ENCODE assay signal across 10 mouse cellular contexts in the genomic region with DNA sequence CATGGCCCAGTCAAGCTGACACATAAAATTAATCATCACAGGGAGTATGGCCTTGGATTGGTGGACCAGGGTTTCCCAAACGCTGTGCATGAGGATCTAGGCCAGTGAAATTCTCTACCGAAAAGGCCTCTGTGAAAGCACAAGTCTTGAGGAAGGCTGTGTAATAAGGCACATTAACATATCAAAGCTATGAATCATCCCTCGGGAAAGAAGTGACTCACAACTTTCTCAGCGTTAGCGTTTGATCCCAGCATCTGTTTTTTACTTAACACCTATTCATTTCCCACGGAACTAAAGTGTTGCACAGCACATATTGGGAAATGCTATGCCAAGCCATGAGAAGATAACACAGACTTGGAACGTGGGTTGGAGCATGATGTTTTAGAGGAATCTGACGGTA. TPM values are rescaled to one million over a fixed set of nuclear protein-coding genes. Genes with fewer than 3 reads are reported as not detected.
DNase-seq lines count a peak whose midpoint lies in the region; ATAC-seq and TF ChIP-seq lines count a peak whose summit lies in the region.
"Had no signal": no experiment of that assay in that cellular context is flagged by ENCODE, and none has a peak within 500 bp of the region (broad histone marks: within the 10 kb centered on the region; RNA-seq: fewer than 3 reads in every experiment).

No protein-coding gene starts in this region.

- H3K27ac ChIP-seq in hindbrain, embryonic 10.5 days, result peak overlapping the region; percentile 78
- no peak overlapping the region for H3K27ac ChIP-seq in hindbrain, embryonic 14.5 days
- H3K27ac ChIP-seq in kidney, adult 2 months (ENCODE audit: insufficient read depth, low read depth, low read length), result no peak overlapping the region
- H3K27ac ChIP-seq: lung, embryonic 15.5 days; neural tube, embryonic 13.5 days had no signal

- intact Hi-C loops in left cerebral cortex, postnatal 25 days (cut with DNase I), result loop anchor here (2.0 kb wide), 1 partner anchor 202 kb away; no protein-coding TSS in a partner anchor

- no peak overlapping the region for H3K9ac ChIP-seq in hindbrain, embryonic 14.5 days
- H3K9ac ChIP-seq: lung, embryonic 15.5 days; neural tube, embryonic 13.5 days had no signal

- H3K4me1 ChIP-seq in hindbrain, embryonic 10.5 days (replicated peaks), result peaks cover 44% of the 10 kb centered on the region
- H3K4me1 ChIP-seq in hindbrain, embryonic 14.5 days (replicated peaks; ENCODE audit: control insufficient read depth, insufficient read depth, low read length), result no peaks in the 10 kb centered on the region
- H3K4me1 ChIP-seq in kidney, adult 2 months (ENCODE audit: control insufficient read depth, insufficient read depth, low read length), result no peaks in the 10 kb centered on the region
- H3K4me1 ChIP-seq: lung, embryonic 15.5 days had no signal

- ATAC-seq in hindbrain, embryonic 14.5 days (ENCODE audit: low FRiP score), result no peak
- ATAC-seq in inflammation-experienced regulatory T-cells, adult 6 months, result no peak

- DNase-seq in hindbrain, embryonic 10.5 days (ENCODE audit: low spot score), result no peak
- no peak for DNase-seq in hindbrain, embryonic 14.5 days (ENCODE audit: low spot score)
- DNase-seq in 416B (ENCODE audit: low read depth), result peak; percentile 63
- DNase-seq in adrenal gland, postnatal 36 days, result peak; percentile 39 to 49
- DNase-seq in left cerebral cortex, postnatal 25 days (ENCODE audit: low spot score in 2 of 2), result peak; percentile 59 to 94
- DNase-seq in kidney, adult 2 months, result no peak
- no peak for DNase-seq in kidney, postnatal 4 days

- H3K4me3 ChIP-seq in hindbrain, embryonic 10.5 days, result no peak overlapping the region
- no peak overlapping the region for H3K4me3 ChIP-seq in hindbrain, embryonic 14.5 days (replicated peaks; ENCODE audit: low read length)
- H3K4me3 ChIP-seq in kidney, adult 2 months (ENCODE audit: insufficient read depth, low read depth, low read length), result no peak overlapping the region
- H3K4me3 ChIP-seq: lung, embryonic 15.5 days; neural tube, embryonic 13.5 days had no signal

- WGBS in hindbrain, embryonic 10.5 days, result 48% methylated on average over 8 of the region's 8 CpGs
- 24% methylated on average over 8 of the region's 8 CpGs for WGBS in hindbrain, embryonic 14.5 days
- WGBS in kidney, adult 2 months, result 55% methylated on average over 8 of the region's 8 CpGs

- H3K36me3 ChIP-seq in hindbrain, embryonic 10.5 days, result no peaks in the 10 kb centered on the region
- H3K36me3 ChIP-seq in hindbrain, embryonic 14.5 days (replicated peaks; ENCODE audit: control insufficient read depth, insufficient read depth), result no peaks in the 10 kb centered on the region
- no peaks in the 10 kb centered on the region for H3K36me3 ChIP-seq in kidney, adult 2 months (ENCODE audit: control insufficient read depth, insufficient read depth, low read length)
- H3K36me3 ChIP-seq: lung, embryonic 15.5 days; neural tube, embryonic 13.5 days had no signal

- TF ChIP-seq CTCF in kidney, adult 2 months (conservative IDR thresholded peaks at IDR 0.05; ENCODE audit: insufficient read depth, insufficient read length, low read depth, low read length), result no peak

- no peak overlapping the region for H3K4me2 ChIP-seq in hindbrain, embryonic 14.5 days (replicated peaks)
- H3K4me2 ChIP-seq: lung, embryonic 15.5 days; neural tube, embryonic 13.5 days had no signal

- peaks cover 7% of the 10 kb centered on the region for H3K27me3 ChIP-seq in hindbrain, embryonic 10.5 days (ENCODE audit: insufficient read depth, poor library complexity, severe bottlenecking)
- H3K27me3 ChIP-seq in hindbrain, embryonic 14.5 days (ENCODE audit: control insufficient read depth, insufficient read depth, low read length), result no peaks in the 10 kb centered on the region
- H3K27me3 ChIP-seq in kidney, adult 2 months (replicated peaks; ENCODE audit: control insufficient read depth, insufficient read depth, low read length), result no peaks in the 10 kb centered on the region
- H3K27me3 ChIP-seq: lung, embryonic 15.5 days; neural tube, embryonic 13.5 days had no signal

- no peak for TF ChIP-seq POLR2A in kidney, adult 2 months (IDR thresholded peaks at IDR 0.05; ENCODE audit: low read depth, low read length)

- H3K9me3 ChIP-seq in hindbrain, embryonic 10.5 days, result no peaks in the 10 kb centered on the region
- no peaks in the 10 kb centered on the region for H3K9me3 ChIP-seq in hindbrain, embryonic 14.5 days (ENCODE audit: control insufficient read depth, low read length)
- H3K9me3 ChIP-seq: lung, embryonic 15.5 days; neural tube, embryonic 13.5 days had no signal

RNA-seq across cellular contexts. Expression of a gene that starts 21.2 kb away (rescaled TPM):
- polyA plus RNA-seq in hindbrain, embryonic 10.5 days (2016; fragmentation: Nextera tagmentation; extraction: Ambion mirVana), result 61.0 and 66.1 TPM in 2 replicates
- 45.5 and 49.1 TPM in 2 replicates for polyA plus RNA-seq in hindbrain, embryonic 14.5 days (2014; fragmentation: Nextera tagmentation; extraction: Ambion mirVana)
- 10 to 100 TPM; 39.9 to 43.1 TPM for total RNA-seq in adrenal gland, postnatal 36 days (2021)
- total RNA-seq in left cerebral cortex, postnatal 25 days (2021), result 10 to 100 TPM; 29.4 TPM
- 6.5 and 9.3 TPM in 2 replicates for polyA plus RNA-seq in kidney, adult 2 months (2012; rRNA removed)
- polyA plus RNA-seq in inflammation-experienced regulatory T-cells, adult 6 months (2017; shearing (Covaris generic)), result 100 to 1,000 TPM in 2 of 3 experiments, 10 to 100 TPM in 1; 89.0 to 121 (median 107) TPM

RNA-seq across cellular contexts. Expression of a gene that starts 52.3 kb away (rescaled TPM):
- 71.2 and 82.4 TPM in 2 replicates for polyA plus RNA-seq in hindbrain, embryonic 10.5 days (2016; fragmentation: Nextera tagmentation; extraction: Ambion mirVana)
- polyA plus RNA-seq in hindbrain, embryonic 14.5 days (2014; fragmentation: Nextera tagmentation; extraction: Ambion mirVana), result 53.3 and 58.7 TPM in 2 replicates
- 10 to 100 TPM; 87.7 to 88.4 TPM for total RNA-seq in adrenal gland, postnatal 36 days (2021)
- total RNA-seq in left cerebral cortex, postnatal 25 days (2021), result 100 to 1,000 TPM; 108 to 122 TPM
- 16.8 and 17.9 TPM in 2 replicates for polyA plus RNA-seq in kidney, adult 2 months (2012; rRNA removed)
- 10 to 100 TPM; 33.6 to 48.8 (median 47.2) TPM for polyA plus RNA-seq in inflammation-experienced regulatory T-cells, adult 6 months (2017; shearing (Covaris generic))

Comparison
In these comparisons a context has a peak if more than half of its experiments do, and no peak if none do; other contexts are left out.
1. DNase-seq: peak in 416B (single experiment), adrenal gland, postnatal 36 days (2 of 2) and left cerebral cortex, postnatal 25 days (2 of 2); none in hindbrain, embryonic 10.5 days (single experiment), hindbrain, embryonic 14.5 days (single experiment), kidney, adult 2 months (single experiment) and kidney, postnatal 4 days (0 of 2).